Mouse (Mus musculus): ENCODE data around the gene Sbno1. TPM values are rescaled to one million over a fixed set of nuclear protein-coding genes. Genes with fewer than 3 reads are reported as not detected.
"Not testable (repeated sequence)": the region's sequence is repeated elsewhere in the genome, so short reads cannot be mapped to it uniquely, and the experiment has no call there.

Sbno1 gene
- polyA plus RNA-seq, 1 experiment = 488 TPM

GRCm38 (mm10) chr5:124352141-124352920, 73.5 kb downstream of the Sbno1 start:
- Histone ChIP-seq H3K4me1 (ENCODE audit: control insufficient read depth, insufficient read depth, low read length) (peaks cover 28% of the 10 kb centered on the region), H3K4me3 (ENCODE audit: insufficient read depth, low read depth, low read length) (peak overlapping the region; percentile 62), H3K27ac (ENCODE audit: insufficient read depth, low read depth, low read length) (peak overlapping the region; percentile 94)
- TF ChIP-seq CTCF (IDR thresholded peaks at IDR 0.05; ENCODE audit: insufficient read depth, low read depth, low read length) (no peak), POLR2A (IDR thresholded peaks at IDR 0.05; ENCODE audit: insufficient read depth, low read depth, low read length) (no peak)
- WGBS = 6% methylated on average over 30 of the region's 30 CpGs

GRCm38 (mm10) chr5:124351604-124352003, 74.2 kb downstream of the Sbno1 start:
- Histone ChIP-seq H3K4me1 (ENCODE audit: control insufficient read depth, insufficient read depth, low read length) (peaks cover 28% of the 10 kb centered on the region), H3K27ac (ENCODE audit: insufficient read depth, low read depth, low read length) (peak overlapping the region; percentile 90), H3K4me3 (ENCODE audit: insufficient read depth, low read depth, low read length) (no peak overlapping the region)
- no peak for TF ChIP-seq POLR2A (IDR thresholded peaks at IDR 0.05; ENCODE audit: insufficient read depth, low read depth, low read length)
- TF ChIP-seq CTCF (IDR thresholded peaks at IDR 0.05; ENCODE audit: insufficient read depth, low read depth, low read length) = no peak
- WGBS = 51% methylated on average over 3 of the region's 3 CpGs

GRCm38 (mm10) chr5:124351111-124351560, 74.7 kb downstream of the Sbno1 start:
- TF ChIP-seq POLR2A (IDR thresholded peaks at IDR 0.05; ENCODE audit: insufficient read depth, low read depth, low read length) (no peak), CTCF (IDR thresholded peaks at IDR 0.05; ENCODE audit: insufficient read depth, low read depth, low read length) (peak; percentile 12; the same call in 1 of the 2 replicates)
- whole genome bisulfite sequencing = 33% methylated on average over 7 of the region's 7 CpGs
- Histone ChIP-seq H3K4me3 (ENCODE audit: insufficient read depth, low read depth, low read length) (no peak overlapping the region), H3K4me1 (ENCODE audit: control insufficient read depth, insufficient read depth, low read length) (peaks cover 28% of the 10 kb centered on the region), H3K27ac (ENCODE audit: insufficient read depth, low read depth, low read length) (peak overlapping the region; percentile 90)

- TF ChIP-seq POLR2A (IDR thresholded peaks at IDR 0.05; ENCODE audit: insufficient read depth, low read depth, low read length) = no peak
- TF ChIP-seq CTCF (IDR thresholded peaks at IDR 0.05; ENCODE audit: insufficient read depth, low read depth, low read length) = no peak
- Histone ChIP-seq H3K27ac (ENCODE audit: insufficient read depth, low read depth, low read length) (peak overlapping the region; percentile 90; the same call in 1 of the 2 replicates), H3K4me1 (ENCODE audit: control insufficient read depth, insufficient read depth, low read length) (peaks cover 28% of the 10 kb centered on the region), H3K4me3 (ENCODE audit: insufficient read depth, low read depth, low read length) (no peak overlapping the region)
- 54% methylated on average over 2 of the region's 2 CpGs for WGBS
Observed at GRCm38 (mm10) chr5:124350350-124350749, 75.5 kb downstream of the Sbno1 start.

- H3K4me3 ChIP-seq (ENCODE audit: insufficient read depth, low read depth, low read length) = no peak overlapping the region
- H3K4me1 ChIP-seq (ENCODE audit: control insufficient read depth, insufficient read depth, low read length) = peaks cover 28% of the 10 kb centered on the region
- TF ChIP-seq POLR2A (IDR thresholded peaks at IDR 0.05; ENCODE audit: insufficient read depth, low read depth, low read length) (no peak), CTCF (IDR thresholded peaks at IDR 0.05; ENCODE audit: insufficient read depth, low read depth, low read length) (no peak)
- no peak overlapping the region for H3K27ac ChIP-seq (ENCODE audit: insufficient read depth, low read depth, low read length)
- WGBS = 67% methylated on average over 17 of the region's 17 CpGs
Observed at GRCm38 (mm10) chr5:124349196-124349595, 76.6 kb downstream of the Sbno1 start.

GRCm38 (mm10) chr5:124342897-124343296, 82.9 kb downstream of the Sbno1 start:
- H3K4me3 ChIP-seq (ENCODE audit: insufficient read depth, low read depth, low read length) = no peak overlapping the region
- 78% methylated on average over 8 of the region's 8 CpGs for WGBS
- no peak for TF ChIP-seq CTCF (IDR thresholded peaks at IDR 0.05; ENCODE audit: insufficient read depth, low read depth, low read length)
- no peak for TF ChIP-seq POLR2A (IDR thresholded peaks at IDR 0.05; ENCODE audit: insufficient read depth, low read depth, low read length)
- peaks cover 16% of the 10 kb centered on the region for H3K4me1 ChIP-seq (ENCODE audit: control insufficient read depth, insufficient read depth, low read length)
- H3K27ac ChIP-seq (ENCODE audit: insufficient read depth, low read depth, low read length) = no peak overlapping the region

- H3K27ac ChIP-seq (ENCODE audit: insufficient read depth, low read depth, low read length); H3K4me3 ChIP-seq (ENCODE audit: insufficient read depth, low read depth, low read length): not testable (repeated sequence)
- WGBS = 70% methylated on average over 6 of the region's 6 CpGs
- H3K4me1 ChIP-seq (ENCODE audit: control insufficient read depth, insufficient read depth, low read length) = peaks cover 18% of the 10 kb centered on the region
Observed at GRCm38 (mm10) chr5:124341753-124342339, 84.0 kb downstream of the Sbno1 start.

- no peak overlapping the region for H3K4me3 ChIP-seq (ENCODE audit: insufficient read depth, low read depth, low read length)
- H3K4me1 ChIP-seq (ENCODE audit: control insufficient read depth, insufficient read depth, low read length) = peaks cover 20% of the 10 kb centered on the region
- H3K27ac ChIP-seq (ENCODE audit: insufficient read depth, low read depth, low read length) = peak overlapping the region; percentile 53
- 77% methylated on average over 8 of the region's 8 CpGs for WGBS
- no peak for TF ChIP-seq CTCF (IDR thresholded peaks at IDR 0.05; ENCODE audit: insufficient read depth, low read depth, low read length)
- TF ChIP-seq POLR2A (IDR thresholded peaks at IDR 0.05; ENCODE audit: insufficient read depth, low read depth, low read length) = no peak
Observed at GRCm38 (mm10) chr5:124338791-124339190, 87.0 kb downstream of the Sbno1 start.

GRCm38 (mm10) chr5:124337909-124338308, 87.9 kb downstream of the Sbno1 start:
- Histone ChIP-seq H3K4me1 (ENCODE audit: control insufficient read depth, insufficient read depth, low read length) (peaks cover 20% of the 10 kb centered on the region), H3K27ac (ENCODE audit: insufficient read depth, low read depth, low read length) (no peak overlapping the region; the same call in 1 of the 2 replicates), H3K4me3 (ENCODE audit: insufficient read depth, low read depth, low read length) (no peak overlapping the region)
- TF ChIP-seq POLR2A (IDR thresholded peaks at IDR 0.05; ENCODE audit: insufficient read depth, low read depth, low read length) (no peak), CTCF (IDR thresholded peaks at IDR 0.05; ENCODE audit: insufficient read depth, low read depth, low read length) (no peak)
- 48% methylated on average over 9 of the region's 9 CpGs for WGBS

All from olfactory bulb, adult 2 months (tissue).